Mouse (Mus musculus) lung, adult 2 months (tissue): ENCODE results near the gene Nfkb1.

Source experiments
- CTCF ChIP-seq: fragments of 200-500 bp; IDR thresholded peaks from 2 replicates; pipeline ENCODE4 v1.5.1; 2011; ENCODE audit warnings: mild to moderate bottlenecking, low read length, control low read depth; ENCODE audit not compliant: insufficient read depth
- POLR2A ChIP-seq: fragments of 200-500 bp; IDR thresholded peaks from 2 replicates; pipeline ENCODE4 v1.6.1; 2011; ENCODE audit warnings: low read depth, mild to moderate bottlenecking, control low read depth, low read length, borderline replicate concordance; ENCODE audit errors: extremely low read depth

- no peak for TF ChIP-seq POLR2A
- no peak for TF ChIP-seq CTCF
Measured at GRCm38 (mm10) chr3:135665777-135666259, 25.5 kb downstream of the Nfkb1 start.
